Mouse (Mus musculus): ENCODE data around the gene Mrps26. TPM values are rescaled to one million over a fixed set of nuclear protein-coding genes. Genes with fewer than 3 reads are reported as not detected.
"Not testable (repeated sequence)": the region's sequence is repeated elsewhere in the genome, so short reads cannot be mapped to it uniquely, and the experiment has no call there.

The Mrps26 gene
- polyA plus RNA-seq, 1 experiment from 2014 or later = 97.0 TPM

DNA sequence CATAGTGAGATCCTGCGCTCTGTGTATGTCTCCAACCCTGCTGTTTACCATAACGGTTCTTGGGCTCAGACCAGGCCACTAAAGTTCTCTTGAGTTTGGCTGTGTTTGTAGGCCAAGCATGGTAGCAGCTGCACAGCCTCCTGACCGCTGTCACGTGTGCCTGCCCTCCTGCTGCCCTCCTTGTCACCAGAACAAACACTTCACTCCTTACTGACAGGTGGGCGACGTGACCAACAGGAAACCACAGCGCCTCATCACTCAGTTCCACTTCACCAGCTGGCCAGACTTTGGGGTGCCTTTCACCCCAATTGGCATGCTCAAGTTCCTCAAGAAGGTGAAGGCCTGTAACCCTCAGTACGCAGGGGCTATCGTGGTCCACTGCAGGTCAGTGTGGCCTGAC, 23.3 kb upstream of the Mrps26 start:
- 91% methylated on average over 9 of the region's 9 CpGs for WGBS

DNA sequence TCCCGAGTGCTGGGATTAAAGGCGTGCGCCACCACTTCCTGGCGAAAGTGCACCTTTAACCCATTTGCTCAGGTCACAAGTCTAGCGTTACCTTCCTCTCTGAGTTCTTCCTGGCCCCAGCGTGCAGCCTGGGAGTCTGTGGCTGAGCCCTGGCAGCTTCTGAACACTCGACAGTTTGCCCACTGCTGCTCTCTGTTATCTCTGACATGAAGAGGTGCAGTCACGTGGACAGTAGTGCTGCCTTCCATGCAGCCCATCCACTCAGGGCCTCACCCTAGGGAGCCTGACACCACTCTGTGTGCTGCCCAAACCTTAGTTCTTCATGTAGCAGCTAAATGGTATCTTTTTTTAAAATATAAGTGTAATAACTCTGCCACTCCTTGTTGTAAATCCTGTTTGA, 16.6 kb upstream of the Mrps26 start:
- Histone ChIP-seq H3K4me2 (no peak overlapping the region), H3K9me3 (no peaks in the 10 kb centered on the region), H3K9ac (no peak overlapping the region), H3K27ac (no peak overlapping the region), H3K27me3 (replicated peaks) (no peaks in the 10 kb centered on the region), H3K36me3 (replicated peaks) (peaks cover 69% of the 10 kb centered on the region), H3K4me3 (no peak overlapping the region), H3K4me1 (no peaks in the 10 kb centered on the region)
- 95% methylated on average over 8 of the region's 8 CpGs for WGBS
- ATAC-seq (replicated peaks) = no peak

More for the DNA sequence above, 23.3 kb upstream of the Mrps26 start:
- no peak overlapping the region for H3K4me3 ChIP-seq
- ATAC-seq (replicated peaks) = no peak
- H3K27me3 ChIP-seq (replicated peaks) = no peaks in the 10 kb centered on the region
- H3K4me1 ChIP-seq = no peaks in the 10 kb centered on the region
- H3K36me3 ChIP-seq (replicated peaks) = peaks cover 62% of the 10 kb centered on the region
- H3K9ac ChIP-seq = no peak overlapping the region
- H3K9me3 ChIP-seq = no peaks in the 10 kb centered on the region
- no peak overlapping the region for H3K4me2 ChIP-seq
- no peak overlapping the region for H3K27ac ChIP-seq

DNA sequence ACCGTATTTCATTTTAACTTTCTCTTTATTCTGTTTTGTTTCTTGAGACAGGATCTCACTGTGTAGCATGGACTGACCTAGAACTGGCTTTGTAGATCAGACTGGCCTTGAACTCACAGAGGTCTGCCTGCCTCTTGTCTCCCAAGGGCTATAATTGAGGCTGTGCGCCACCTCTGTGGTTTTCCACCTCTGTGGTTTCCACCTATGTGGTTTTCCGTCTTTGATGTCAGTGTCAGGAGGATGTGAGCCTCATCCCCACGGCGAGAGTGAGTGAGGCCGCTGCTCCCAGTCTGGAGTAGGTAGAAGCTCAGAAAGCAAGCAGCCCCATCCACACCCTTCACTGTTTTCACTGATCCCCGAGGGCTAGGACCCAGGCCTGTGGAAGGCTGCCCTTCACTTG, 8.7 kb upstream of the Mrps26 start:
- H3K36me3 ChIP-seq (replicated peaks) = peaks cover 41% of the 10 kb centered on the region
- H3K9me3 ChIP-seq = no peaks in the 10 kb centered on the region
- no peak overlapping the region for H3K27ac ChIP-seq
- H3K9ac ChIP-seq = no peak overlapping the region
- H3K4me1 ChIP-seq = no peaks in the 10 kb centered on the region
- no peak for ATAC-seq (replicated peaks)
- 94% methylated on average over 7 of the region's 7 CpGs for WGBS
- no peak overlapping the region for H3K4me3 ChIP-seq
- H3K27me3 ChIP-seq (replicated peaks) = no peaks in the 10 kb centered on the region
- no peak overlapping the region for H3K4me2 ChIP-seq

DNA sequence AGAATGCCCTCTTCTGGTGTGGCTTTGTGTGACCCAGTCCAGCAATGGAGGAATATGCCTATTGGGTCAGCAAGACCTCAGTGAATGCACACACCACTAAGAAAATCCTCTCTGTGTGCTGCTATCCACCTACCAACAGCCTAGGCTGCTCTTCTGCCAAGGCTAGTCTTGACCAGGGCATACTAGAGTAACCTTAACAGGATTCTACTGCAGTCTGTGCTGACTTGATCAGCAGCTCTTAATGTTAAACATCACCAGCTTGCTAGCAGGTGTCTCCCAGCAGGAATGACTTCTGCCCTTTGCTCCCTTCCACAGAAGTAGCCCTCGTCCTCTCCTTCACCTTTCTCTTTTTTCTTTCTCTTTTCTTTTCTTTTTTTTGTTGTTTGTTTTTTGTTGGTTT, 7.2 kb upstream of the Mrps26 start:
- Histone ChIP-seq H3K9me3 (no peaks in the 10 kb centered on the region), H3K4me2 (no peak overlapping the region), H3K4me1 (no peaks in the 10 kb centered on the region), H3K9ac (no peak overlapping the region), H3K27ac (no peak overlapping the region), H3K27me3 (replicated peaks) (no peaks in the 10 kb centered on the region), H3K36me3 (replicated peaks) (peaks cover 30% of the 10 kb centered on the region), H3K4me3 (no peak overlapping the region)
- ATAC-seq (replicated peaks) = no peak
- WGBS = 76% methylated on average over 1 of the region's 1 CpGs

DNA sequence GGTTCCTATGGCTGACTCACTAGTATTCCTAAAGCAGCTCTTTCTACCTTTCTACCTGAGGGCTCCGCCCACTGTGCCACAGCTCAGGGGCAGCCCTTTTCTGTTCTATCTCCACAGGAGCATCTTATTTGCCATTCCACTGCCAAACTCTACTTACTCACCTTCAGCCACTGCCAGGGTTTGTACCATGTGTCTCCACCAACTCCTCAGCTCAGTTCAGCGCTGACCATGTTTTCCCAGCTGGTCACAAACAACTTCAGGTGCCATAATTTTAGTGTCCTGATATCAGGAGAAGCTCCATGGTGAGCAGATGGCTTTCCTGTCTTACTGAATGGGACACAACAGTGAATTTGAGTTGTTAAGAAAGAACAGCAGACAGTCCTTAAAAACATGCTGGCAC, 6.1 kb upstream of the Mrps26 start:
- Histone ChIP-seq H3K27ac (no peak overlapping the region), H3K9me3 (no peaks in the 10 kb centered on the region), H3K36me3 (replicated peaks) (peaks cover 28% of the 10 kb centered on the region), H3K4me2 (no peak overlapping the region), H3K9ac (no peak overlapping the region), H3K4me3 (no peak overlapping the region), H3K27me3 (replicated peaks) (no peaks in the 10 kb centered on the region), H3K4me1 (no peaks in the 10 kb centered on the region)
- no peak for ATAC-seq (replicated peaks)
- WGBS = 93% methylated on average over 2 of the region's 2 CpGs

DNA sequence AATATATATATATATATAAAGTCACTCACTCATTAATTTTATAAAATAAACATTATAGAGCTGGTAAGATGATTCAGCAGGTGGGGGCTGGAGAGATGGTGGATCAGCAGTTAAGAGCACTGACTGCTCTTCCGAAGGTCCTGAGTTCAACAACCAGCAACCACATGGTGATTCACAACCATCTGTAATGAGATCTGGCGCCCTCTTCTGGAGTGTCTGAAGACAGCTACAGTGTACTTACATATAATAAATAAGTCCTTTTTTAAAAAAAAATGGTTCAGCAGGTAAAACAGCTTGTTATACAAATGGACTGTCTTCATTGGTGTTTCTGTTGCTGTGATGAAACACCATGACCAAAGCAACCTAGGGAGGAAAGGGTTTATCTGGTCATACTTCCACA, 5.5 kb upstream of the Mrps26 start:
- Histone ChIP-seq H3K4me2 (no peak overlapping the region), H3K4me3 (no peak overlapping the region), H3K36me3 (replicated peaks) (peaks cover 22% of the 10 kb centered on the region), H3K27me3 (replicated peaks) (no peaks in the 10 kb centered on the region), H3K9me3 (no peaks in the 10 kb centered on the region), H3K9ac (no peak overlapping the region), H3K27ac (no peak overlapping the region), H3K4me1 (peaks cover 4% of the 10 kb centered on the region)
- no peak for ATAC-seq (replicated peaks)
- WGBS = 70% methylated on average over 2 of the region's 2 CpGs

DNA sequence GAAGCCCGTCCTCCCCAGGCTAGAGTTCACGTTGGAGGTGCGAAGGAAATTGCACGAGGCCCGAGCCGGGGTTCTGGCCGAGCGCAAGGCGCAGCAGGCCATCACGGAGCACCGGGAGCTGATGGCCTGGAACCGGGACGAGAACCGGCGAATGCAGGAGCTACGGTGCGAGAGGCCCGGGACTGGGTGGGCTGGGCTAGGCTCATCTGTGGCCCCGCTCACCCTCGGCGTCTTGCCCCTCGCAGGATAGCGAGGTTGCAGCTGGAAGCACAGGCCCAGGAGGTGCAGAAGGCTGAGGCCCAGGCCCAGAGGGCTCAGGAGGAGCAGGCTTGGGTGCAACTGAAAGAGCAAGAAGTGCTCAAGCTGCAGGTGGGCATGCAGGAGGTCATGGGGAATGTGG, 521 bp downstream of the Mrps26 start:
- Histone ChIP-seq H3K36me3 (replicated peaks) (peaks cover 5% of the 10 kb centered on the region; the same call in 1 of the 2 replicates), H3K27ac (peak overlapping the region; percentile 64), H3K4me3 (peak overlapping the region; percentile 83), H3K4me1 (peaks cover 23% of the 10 kb centered on the region), H3K4me2 (peak overlapping the region; percentile 81), H3K9me3 (no peaks in the 10 kb centered on the region), H3K27me3 (replicated peaks) (no peaks in the 10 kb centered on the region), H3K9ac (peak overlapping the region; percentile 93)
- WGBS = under 1% methylated on average over 23 of the region's 23 CpGs
- ATAC-seq (replicated peaks) = no peak

DNA sequence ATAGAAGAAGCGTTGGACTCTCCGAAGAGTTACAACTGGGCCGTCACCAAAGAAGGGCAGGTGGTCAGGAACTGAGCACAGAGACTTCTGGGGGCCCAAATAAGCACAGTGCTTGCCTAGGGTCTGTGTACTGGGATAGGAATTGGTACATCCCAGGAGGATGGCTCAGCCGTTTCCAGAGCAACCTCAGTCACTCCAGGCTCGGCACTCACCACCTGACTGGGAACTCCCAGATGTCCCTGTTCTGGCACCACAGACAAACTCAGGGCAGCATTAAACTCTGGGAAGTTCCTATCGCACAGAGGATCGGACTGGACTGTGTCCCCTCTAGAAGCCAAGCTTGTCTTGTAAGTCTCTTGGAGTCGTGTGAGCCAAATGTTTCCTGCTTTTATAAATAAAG, 1.4 kb downstream of the Mrps26 start:
- Histone ChIP-seq H3K4me1 (peaks cover 23% of the 10 kb centered on the region), H3K4me3 (peak overlapping the region; percentile 83), H3K27ac (no peak overlapping the region), H3K36me3 (replicated peaks) (peaks cover 5% of the 10 kb centered on the region; the same call in 1 of the 2 replicates), H3K9me3 (no peaks in the 10 kb centered on the region), H3K4me2 (peak overlapping the region; percentile 81), H3K27me3 (replicated peaks) (no peaks in the 10 kb centered on the region), H3K9ac (no peak overlapping the region)
- 84% methylated on average over 8 of the region's 8 CpGs for WGBS
- ATAC-seq (replicated peaks) = no peak

DNA sequence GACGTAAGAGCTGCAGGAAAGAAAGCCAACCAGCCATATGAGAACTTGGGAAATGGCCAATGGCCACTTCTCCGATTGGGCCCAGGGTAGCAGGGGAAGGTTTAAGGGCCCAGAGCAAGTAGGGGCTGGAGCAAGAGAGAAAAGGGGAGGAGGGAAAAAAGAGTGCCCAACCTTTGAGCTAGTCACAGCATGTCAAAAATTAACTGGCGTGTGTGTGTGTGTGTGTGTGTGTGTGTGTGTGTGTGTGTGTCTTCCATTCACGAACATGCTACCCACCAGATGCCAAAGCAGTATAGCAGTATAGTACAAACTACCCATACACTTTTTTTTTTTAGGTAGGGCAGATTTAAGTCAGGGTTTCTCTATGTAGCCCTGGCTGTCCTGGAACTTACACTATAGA, 5.4 kb downstream of the Mrps26 start:
- Histone ChIP-seq H3K9ac (no peak overlapping the region), H3K27me3 (replicated peaks) (0 out of 2 replicates have a peak, but pooled peaks cover 4% of the 10 kb centered on the region), H3K36me3 (replicated peaks) (peaks cover 5% of the 10 kb centered on the region; the same call in 1 of the 2 replicates), H3K27ac (no peak overlapping the region), H3K4me3 (no peak overlapping the region), H3K4me1 (peaks cover 16% of the 10 kb centered on the region), H3K4me2 (no peak overlapping the region), H3K9me3 (no peaks in the 10 kb centered on the region)
- ATAC-seq (replicated peaks) = no peak
- WGBS = 78% methylated on average over 4 of the region's 4 CpGs

DNA sequence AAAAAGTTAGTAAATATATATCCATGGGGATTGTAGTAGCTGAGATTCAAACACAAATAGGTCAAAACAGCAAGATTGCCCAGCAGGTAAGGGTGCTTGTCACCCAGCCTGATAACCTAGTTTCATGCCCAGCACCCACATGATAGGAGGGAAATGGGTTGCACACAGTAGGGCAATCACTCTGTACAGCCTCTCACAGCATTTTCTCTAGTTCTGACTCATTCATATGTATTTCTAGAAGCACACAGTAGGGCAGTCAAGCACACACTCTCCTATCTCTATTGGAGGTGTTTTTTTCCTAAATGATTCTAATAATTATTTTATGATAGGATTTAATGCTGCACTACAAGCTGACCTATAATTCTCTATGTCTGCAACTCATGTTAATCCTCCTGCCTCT, 6.4 kb downstream of the Mrps26 start:
- H3K9me3 ChIP-seq = no peaks in the 10 kb centered on the region
- no peak for ATAC-seq (replicated peaks)
- peaks cover 9% of the 10 kb centered on the region; the same call in 1 of the 2 replicates for H3K27me3 ChIP-seq (replicated peaks)
- H3K9ac ChIP-seq = no peak overlapping the region
- no peak overlapping the region for H3K4me3 ChIP-seq
- no peak overlapping the region for H3K4me2 ChIP-seq
- peaks cover 7% of the 10 kb centered on the region for H3K4me1 ChIP-seq
- H3K27ac ChIP-seq = no peak overlapping the region
- H3K36me3 ChIP-seq (replicated peaks) = peaks cover 5% of the 10 kb centered on the region; the same call in 1 of the 2 replicates

DNA sequence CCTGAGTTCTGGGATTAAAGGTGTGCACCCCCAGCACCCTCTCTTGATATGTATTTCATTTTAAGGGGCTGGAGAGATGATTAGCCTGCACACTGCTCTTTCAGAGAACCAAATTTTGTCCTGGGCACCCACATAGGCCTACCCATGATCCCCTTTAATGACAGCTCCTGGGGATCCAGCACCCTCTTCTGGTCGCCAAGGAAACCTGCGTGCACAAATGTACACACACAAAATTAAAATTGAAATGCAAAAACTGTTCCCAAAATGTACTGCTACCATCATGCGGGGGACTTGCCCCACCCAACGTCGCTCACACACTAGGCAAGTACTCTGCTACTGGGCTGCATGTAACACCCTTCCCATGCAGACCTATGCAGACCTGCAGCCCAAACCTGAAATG, 11.4 kb downstream of the Mrps26 start:
- Histone ChIP-seq H3K27ac (no peak overlapping the region), H3K4me2 (no peak overlapping the region), H3K4me3 (no peak overlapping the region), H3K27me3 (replicated peaks) (peaks cover 58% of the 10 kb centered on the region), H3K9ac (no peak overlapping the region), H3K4me1 (peaks cover 7% of the 10 kb centered on the region; the same call in 1 of the 2 replicates), H3K9me3 (no peaks in the 10 kb centered on the region), H3K36me3 (replicated peaks) (no peaks in the 10 kb centered on the region)
- no peak for ATAC-seq (replicated peaks)
- 83% methylated on average over 5 of the region's 5 CpGs for WGBS

DNA sequence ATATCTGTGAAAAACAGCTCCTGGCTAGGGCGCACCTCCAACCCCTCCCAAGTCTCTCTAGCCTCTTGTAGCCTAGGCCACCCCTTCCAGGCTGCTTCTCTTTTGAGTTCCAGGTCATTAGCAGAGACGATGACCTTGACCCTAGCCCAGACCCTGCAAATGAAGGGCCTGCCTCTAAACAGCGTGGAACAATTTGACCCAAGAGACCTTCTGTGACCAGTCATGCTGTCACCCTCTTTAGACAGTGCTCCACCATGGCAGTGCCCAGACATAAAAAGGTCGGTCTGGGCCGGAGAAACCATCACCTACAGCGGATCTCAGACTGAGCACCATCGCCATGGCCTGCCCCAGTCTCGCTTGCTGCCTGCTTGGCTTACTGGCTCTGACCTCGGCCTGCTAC, 12.3 kb downstream of the Mrps26 start, which contains the start of gene Oxt:
TSS of gene Oxt (plus strand) at position 301 of the 400 bp plus-strand sequence.
- Histone ChIP-seq H3K27ac (no peak within 1 kb of the TSS), H3K27me3 (replicated peaks) (peaks cover 68% of the 10 kb centered on the region), H3K36me3 (replicated peaks) (no peaks in the 10 kb centered on the region), H3K9ac (0 out of 2 replicates have a peak within 1 kb of the TSS, but pooled peaks have one; percentile 16), H3K9me3 (no peaks in the 10 kb centered on the region), H3K4me1 (peaks cover 14% of the 10 kb centered on the region; the same call in 1 of the 2 replicates), H3K4me2 (peak within 1 kb of the TSS; percentile 50), H3K4me3 (peak within 1 kb of the TSS; percentile 26)
- WGBS = 40% methylated on average over 9 of the region's 9 CpGs
- ATAC-seq (replicated peaks) = no peak

DNA sequence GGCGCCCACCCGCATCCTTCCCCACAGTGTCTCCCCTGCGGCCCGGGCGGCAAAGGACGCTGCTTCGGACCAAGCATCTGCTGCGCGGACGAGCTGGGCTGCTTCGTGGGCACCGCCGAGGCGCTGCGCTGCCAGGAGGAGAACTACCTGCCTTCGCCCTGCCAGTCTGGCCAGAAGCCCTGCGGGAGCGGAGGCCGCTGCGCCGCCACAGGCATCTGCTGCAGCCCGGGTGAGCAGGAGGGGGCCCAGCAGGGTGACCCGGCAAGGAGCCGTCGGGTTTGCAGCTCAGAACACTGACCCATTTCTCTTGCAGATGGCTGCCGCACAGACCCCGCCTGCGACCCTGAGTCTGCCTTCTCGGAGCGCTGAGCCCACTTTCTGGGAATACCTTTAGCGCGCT, 13.0 kb downstream of the Mrps26 start:
- ATAC-seq (replicated peaks); H3K36me3 ChIP-seq (replicated peaks); H3K9me3 ChIP-seq; H3K27ac ChIP-seq: not testable (repeated sequence)
- Histone ChIP-seq H3K9ac (0 out of 2 replicates have a peak overlapping the region, but pooled peaks have one; percentile 16), H3K4me3 (peak overlapping the region; percentile 26), H3K27me3 (replicated peaks) (peaks cover 74% of the 10 kb centered on the region), H3K4me1 (peaks cover 17% of the 10 kb centered on the region; the same call in 1 of the 2 replicates), H3K4me2 (peak overlapping the region; percentile 50)
- WGBS = under 1% methylated on average over 32 of the region's 32 CpGs

Data from midbrain, embryonic 15.5 days (tissue).